In genomic region chr2:76128105-76129057, GRCm38 (mm10) we compare ENCODE assay signal across 8 mouse cellular contexts.
DNase-seq lines count a peak whose midpoint lies in the region; ATAC-seq lines count a peak whose summit lies in the region.

No protein-coding gene starts in this region.

- no peaks in the 10 kb centered on the region for H3K9me3 ChIP-seq in kidney, embryonic 15.5 days (replicated peaks)
- H3K9me3 ChIP-seq in heart, embryonic 15.5 days (replicated peaks): no peaks in the 10 kb centered on the region

- H3K27me3 ChIP-seq in kidney, embryonic 15.5 days: no peaks in the 10 kb centered on the region
- H3K27me3 ChIP-seq in heart, embryonic 15.5 days: no peaks in the 10 kb centered on the region

- H3K4me3 ChIP-seq in kidney, embryonic 15.5 days (replicated peaks): no peak overlapping the region
- no peak overlapping the region for H3K4me3 ChIP-seq in heart, embryonic 15.5 days

- H3K9ac ChIP-seq in kidney, embryonic 15.5 days: no peak overlapping the region
- no peak overlapping the region for H3K9ac ChIP-seq in heart, embryonic 15.5 days

- peak; percentile 25; the same call in 1 of the 2 replicates for ATAC-seq in kidney, embryonic 15.5 days (replicated peaks; ENCODE audit: low FRiP score)
- no peak for ATAC-seq in heart, embryonic 15.5 days (replicated peaks; ENCODE audit: insufficient number of reproducible peaks, insufficient read depth, low FRiP score, low read depth)
- 0 out of 2 replicates have a peak, but pooled peaks have one; percentile 44 for ATAC-seq in megakaryocyte-erythroid progenitor cell, adult 5-6 weeks (replicated peaks; ENCODE audit: low FRiP score, low TSS enrichment, poor library complexity, severe bottlenecking)

- whole genome bisulfite sequencing in kidney, embryonic 15.5 days: 45% methylated on average over 9 of the region's 9 CpGs
- 54% methylated on average over 9 of the region's 9 CpGs for WGBS in heart, embryonic 15.5 days

- no peak for DNase-seq in kidney, adult 11 months
- peak; percentile 39 for DNase-seq in urinary bladder, postnatal 14 days (ENCODE audit: low spot score)
- DNase-seq in urinary bladder, postnatal 10 days (ENCODE audit: low spot score): no peak
- DNase-seq in cerebellum, adult 9-10 months: no peak
- no peak for DNase-seq in cerebellum, adult 11 months

- no peaks in the 10 kb centered on the region for H3K36me3 ChIP-seq in kidney, embryonic 15.5 days
- H3K36me3 ChIP-seq in heart, embryonic 15.5 days: no peaks in the 10 kb centered on the region

- peaks cover 18% of the 10 kb centered on the region for H3K4me1 ChIP-seq in kidney, embryonic 15.5 days
- no peaks in the 10 kb centered on the region for H3K4me1 ChIP-seq in heart, embryonic 15.5 days (replicated peaks)

- peak overlapping the region; percentile 35 for H3K4me2 ChIP-seq in kidney, embryonic 15.5 days
- peak overlapping the region; percentile 41 for H3K4me2 ChIP-seq in heart, embryonic 15.5 days

- no peak overlapping the region for H3K27ac ChIP-seq in kidney, embryonic 15.5 days
- H3K27ac ChIP-seq in heart, embryonic 15.5 days: no peak overlapping the region
